Mouse (Mus musculus): ENCODE results near the gene Slc17a7. TPM values are rescaled to one million over a fixed set of nuclear protein-coding genes. Genes with fewer than 3 reads are reported as not detected.

The Slc17a7 gene
- total and polyA plus RNA-seq, 3 experiments = 18.3 to 29.1 (median 24.3) TPM

- H3K27me3 ChIP-seq (ENCODE audit: control insufficient read depth, insufficient read depth, low read length) = no peaks in the 10 kb centered on the region
Measured at GRCm38 (mm10) chr7:45221680-45222079, 57.9 kb downstream of the Slc17a7 start.

GRCm38 (mm10) chr7:45224826-45225225, 61.1 kb downstream of the Slc17a7 start:
- 91% methylated on average over 7 of the region's 7 CpGs for WGBS
- H3K27ac ChIP-seq = no peak overlapping the region
- no peaks in the 10 kb centered on the region for H3K79me2 ChIP-seq (replicated peaks; ENCODE audit: control insufficient read depth, insufficient read depth, low read length)
- H3K4me1 ChIP-seq (ENCODE audit: control insufficient read depth, insufficient read depth, low read length) = no peaks in the 10 kb centered on the region
- DNase-seq = no peak
- no peaks in the 10 kb centered on the region for H3K27me3 ChIP-seq (ENCODE audit: control insufficient read depth, insufficient read depth, low read length)
- H3K9ac ChIP-seq (ENCODE audit: low read depth, low read length) = no peak overlapping the region
- no peaks in the 10 kb centered on the region for H3K36me3 ChIP-seq (ENCODE audit: control insufficient read depth, insufficient read depth, low read length)
- intact Hi-C loops (cut with DNase I) = no loop called here
- no peak for TF ChIP-seq EP300 (IDR thresholded peaks at IDR 0.05; ENCODE audit: insufficient read depth, low read depth, low read length)
- TF ChIP-seq CTCF (IDR thresholded peaks at IDR 0.05) = no peak
- TF ChIP-seq POLR2A (IDR thresholded peaks at IDR 0.05; ENCODE audit: insufficient read depth, low read depth, low read length) = no peak
- no peak overlapping the region for H3K4me3 ChIP-seq

More at GRCm38 (mm10) chr7:45221680-45222079, 57.9 kb downstream of the Slc17a7 start:
- Histone ChIP-seq H3K27ac (no peak overlapping the region), H3K4me3 (no peak overlapping the region), H3K36me3 (ENCODE audit: control insufficient read depth, insufficient read depth, low read length) (no peaks in the 10 kb centered on the region), H3K9ac (ENCODE audit: low read depth, low read length) (no peak overlapping the region), H3K4me1 (ENCODE audit: control insufficient read depth, insufficient read depth, low read length) (peaks cover 2% of the 10 kb centered on the region), H3K79me2 (replicated peaks; ENCODE audit: control insufficient read depth, insufficient read depth, low read length) (no peaks in the 10 kb centered on the region)
- no peak for DNase-seq
- 87% methylated on average over 2 of the region's 2 CpGs for WGBS
- TF ChIP-seq POLR2A (IDR thresholded peaks at IDR 0.05; ENCODE audit: insufficient read depth, low read depth, low read length) (no peak), EP300 (IDR thresholded peaks at IDR 0.05; ENCODE audit: insufficient read depth, low read depth, low read length) (no peak), CTCF (IDR thresholded peaks at IDR 0.05) (no peak)
- intact Hi-C loops (cut with DNase I) = no loop called here

Small RNA genes lying within 50 kb of the gene (microRNA-seq; reads per million reads assigned to microRNA genes)
- gene Mir150 (2,581 to 5,737 reads per million in 2 experiments), gene Mir5121 (10.0 to 10.1 reads per million in 2 experiments), gene Mir7055 (0 reads per million in 2 experiments)

Other genes starting within 250 kb of the Slc17a7 start
Only the 30 nearest of the 34 such genes appear.
- gene Tsks, start 220.7 kb upstream of the Slc17a7 start, total RNA-seq (2021) = not detected
- gene Tsks, start 220.7 kb upstream of the Slc17a7 start, polyA plus RNA-seq (2012; rRNA removed) = 0.26 and 1.5 TPM in 2 replicates
- gene Cpt1c, start 189.1 kb upstream of the Slc17a7 start, total RNA-seq (2021) = 1 to 10 TPM; 1.5 to 2.1 TPM
- gene Cpt1c, start 189.1 kb upstream of the Slc17a7 start, polyA plus RNA-seq (2012; rRNA removed) = 8.4 and 9.7 TPM in 2 replicates
- gene Prmt1, start 177.4 kb upstream of the Slc17a7 start, total RNA-seq (2021) = 10 to 100 TPM; 85.4 to 98.0 TPM
- 96.7 and 139 TPM in 2 replicates for gene Prmt1, start 177.4 kb upstream of the Slc17a7 start, polyA plus RNA-seq (2012; rRNA removed)
- gene Irf3, start 166.3 kb upstream of the Slc17a7 start, total RNA-seq (2021) = 10 to 100 TPM; 24.4 to 26.0 TPM
- gene Irf3, start 166.3 kb upstream of the Slc17a7 start, polyA plus RNA-seq (2012; rRNA removed) = 55.6 and 62.6 TPM in 2 replicates
- 10 to 100 TPM in 1 of 2 experiments, 1 to 10 TPM in 1; 9.5 to 11.5 TPM for gene Bcl2l12, start 165.2 kb upstream of the Slc17a7 start, total RNA-seq (2021)
- 16.8 and 19.2 TPM in 2 replicates for gene Bcl2l12, start 165.2 kb upstream of the Slc17a7 start, polyA plus RNA-seq (2012; rRNA removed)
- 10 to 100 TPM; 45.5 to 46.6 TPM for gene Scaf1, start 147.6 kb upstream of the Slc17a7 start, total RNA-seq (2021)
- 33.9 and 36.0 TPM in 2 replicates for gene Scaf1, start 147.6 kb upstream of the Slc17a7 start, polyA plus RNA-seq (2012; rRNA removed)
- 10 to 100 TPM; 40.9 to 44.3 TPM for gene Rras, start 146.0 kb upstream of the Slc17a7 start, total RNA-seq (2021)
- 107 and 114 TPM in 2 replicates for gene Rras, start 146.0 kb upstream of the Slc17a7 start, polyA plus RNA-seq (2012; rRNA removed)
- 10 to 100 TPM; 22.4 to 23.0 TPM for gene Prr12, start 111.1 kb upstream of the Slc17a7 start, total RNA-seq (2021)
- gene Prr12, start 111.1 kb upstream of the Slc17a7 start, polyA plus RNA-seq (2012; rRNA removed) = 4.9 and 7.1 TPM in 2 replicates
- gene Nosip, start 101.5 kb upstream of the Slc17a7 start, total RNA-seq (2021) = 10 to 100 TPM; 27.0 to 29.3 TPM
- gene Nosip, start 101.5 kb upstream of the Slc17a7 start, polyA plus RNA-seq (2012; rRNA removed) = 41.7 and 43.6 TPM in 2 replicates
- 1 to 10 TPM; 5.5 to 6.2 TPM for gene Prrg2, start 101.3 kb upstream of the Slc17a7 start, total RNA-seq (2021)
- 19.8 and 23.6 TPM in 2 replicates for gene Prrg2, start 101.3 kb upstream of the Slc17a7 start, polyA plus RNA-seq (2012; rRNA removed)
- 10 to 100 TPM; 24.6 to 27.9 TPM for gene Rcn3, start 71.7 kb upstream of the Slc17a7 start, total RNA-seq (2021)
- gene Rcn3, start 71.7 kb upstream of the Slc17a7 start, polyA plus RNA-seq (2012; rRNA removed) = 52.2 and 64.5 TPM in 2 replicates
- 10 to 100 TPM; 60.3 to 67.5 TPM for gene Fcgrt, start 60.1 kb upstream of the Slc17a7 start, total RNA-seq (2021)
- gene Fcgrt, start 60.1 kb upstream of the Slc17a7 start, polyA plus RNA-seq (2012; rRNA removed) = 82.8 and 100 TPM in 2 replicates
- gene Rps11, start 39.5 kb upstream of the Slc17a7 start, total RNA-seq (2021) = 100 to 1,000 TPM; 534 to 613 TPM
- 186 and 258 TPM in 2 replicates for gene Rps11, start 39.5 kb upstream of the Slc17a7 start, polyA plus RNA-seq (2012; rRNA removed)
- gene Rpl13a, start 35.2 kb upstream of the Slc17a7 start, total RNA-seq (2021) = 100 to 1,000 TPM; 561 to 659 TPM
- gene Rpl13a, start 35.2 kb upstream of the Slc17a7 start, polyA plus RNA-seq (2012; rRNA removed) = 915 and 1,061 TPM in 2 replicates
- under 1 TPM in 1 of 2 experiments, not detected in 1; 0.80 TPM for gene Gm45713, start 27.7 kb upstream of the Slc17a7 start, total RNA-seq (2021)
- gene Gm45713, start 27.7 kb upstream of the Slc17a7 start, polyA plus RNA-seq (2012; rRNA removed) = 4.5 and 4.6 TPM in 2 replicates
- gene Flt3l, start 27.5 kb upstream of the Slc17a7 start, total RNA-seq (2021) = 1 to 10 TPM; 5.5 to 6.4 TPM
- 47.4 and 59.1 TPM in 2 replicates for gene Flt3l, start 27.5 kb upstream of the Slc17a7 start, polyA plus RNA-seq (2012; rRNA removed)
- 10 to 100 TPM; 33.8 to 36.7 TPM for gene Pih1d1, start 9.6 kb upstream of the Slc17a7 start, total RNA-seq (2021)
- gene Pih1d1, start 9.6 kb upstream of the Slc17a7 start, polyA plus RNA-seq (2012; rRNA removed) = 48.1 and 51.2 TPM in 2 replicates
- gene Aldh16a1, start 9.4 kb upstream of the Slc17a7 start, total RNA-seq (2021) = 10 to 100 TPM; 19.7 to 25.1 TPM
- gene Aldh16a1, start 9.4 kb upstream of the Slc17a7 start, polyA plus RNA-seq (2012; rRNA removed) = 23.5 and 23.9 TPM in 2 replicates
- not detected for gene Gfy, start 15.6 kb downstream of the Slc17a7 start, total RNA-seq (2021)
- gene Gfy, start 15.6 kb downstream of the Slc17a7 start, polyA plus RNA-seq (2012; rRNA removed) = not detected in 2 replicates
- not detected for gene Pth2, start 17.0 kb downstream of the Slc17a7 start, total RNA-seq (2021)
- not detected in 2 replicates for gene Pth2, start 17.0 kb downstream of the Slc17a7 start, polyA plus RNA-seq (2012; rRNA removed)
- gene Ccdc155, start 40.9 kb downstream of the Slc17a7 start, total RNA-seq (2021) = not detected
- gene Ccdc155, start 40.9 kb downstream of the Slc17a7 start, polyA plus RNA-seq (2012; rRNA removed) = 0.06 and 0.12 TPM in 2 replicates
- not detected for gene Dkkl1, start 48.2 kb downstream of the Slc17a7 start, total RNA-seq (2021)
- 0.37 and 0.73 TPM in 2 replicates for gene Dkkl1, start 48.2 kb downstream of the Slc17a7 start, polyA plus RNA-seq (2012; rRNA removed)
- 10 to 100 TPM in 1 of 2 experiments, 1 to 10 TPM in 1; 6.2 to 10.8 TPM for gene Tead2, start 51.8 kb downstream of the Slc17a7 start, total RNA-seq (2021)
- 13.1 and 14.0 TPM in 2 replicates for gene Tead2, start 51.8 kb downstream of the Slc17a7 start, polyA plus RNA-seq (2012; rRNA removed)
- gene Cd37, start 75.2 kb downstream of the Slc17a7 start, total RNA-seq (2021) = 1 to 10 TPM; 3.1 to 4.3 TPM
- gene Cd37, start 75.2 kb downstream of the Slc17a7 start, polyA plus RNA-seq (2012; rRNA removed) = 10.0 and 21.2 TPM in 2 replicates
- gene Slc6a16, start 77.1 kb downstream of the Slc17a7 start, total RNA-seq (2021) = not detected
- gene Slc6a16, start 77.1 kb downstream of the Slc17a7 start, polyA plus RNA-seq (2012; rRNA removed) = 0.15 TPM in 1 of 2 replicates, not detected in the other
- not detected for gene Slc6a21, start 113.6 kb downstream of the Slc17a7 start, total RNA-seq (2021)
- 0.38 and 0.55 TPM in 2 replicates for gene Slc6a21, start 113.6 kb downstream of the Slc17a7 start, polyA plus RNA-seq (2012; rRNA removed)
- 10 to 100 TPM; 21.0 to 21.4 TPM for gene Trpm4, start 169.8 kb downstream of the Slc17a7 start, total RNA-seq (2021)
- gene Trpm4, start 169.8 kb downstream of the Slc17a7 start, polyA plus RNA-seq (2012; rRNA removed) = 38.7 and 40.9 TPM in 2 replicates
- 1,000 to 10,000 TPM in 1 of 2 experiments, 100 to 1,000 TPM in 1; 863 to 1,007 TPM for gene Hrc, start 171.3 kb downstream of the Slc17a7 start, total RNA-seq (2021)
- 383 and 578 TPM in 2 replicates for gene Hrc, start 171.3 kb downstream of the Slc17a7 start, polyA plus RNA-seq (2012; rRNA removed)
- gene Ppfia3, start 203.1 kb downstream of the Slc17a7 start, total RNA-seq (2021) = under 1 TPM; 0.11 to 0.26 TPM
- 0.09 and 0.14 TPM in 2 replicates for gene Ppfia3, start 203.1 kb downstream of the Slc17a7 start, polyA plus RNA-seq (2012; rRNA removed)
- gene Lin7b, start 206.6 kb downstream of the Slc17a7 start, total RNA-seq (2021) = 1 to 10 TPM; 1.0 to 1.6 TPM
- gene Lin7b, start 206.6 kb downstream of the Slc17a7 start, polyA plus RNA-seq (2012; rRNA removed) = 2.3 and 3.4 TPM in 2 replicates

Measured in heart, adult 2 months (tissue).